Mouse (Mus musculus) spleen, postnatal 4 days (tissue): ENCODE data around the gene Uck1.
"Not testable (repeated sequence)": the region's sequence is repeated elsewhere in the genome, so short reads cannot be mapped to it uniquely, and the experiment has no call there.

Experiments used
- DNase-seq, 2 experiments: peaks; one replicate each; pipeline ENCODE4 v3.0.0; 2022; ENCODE audit warnings: low spot score in 2 of 2

The Uck1 gene

DNA sequence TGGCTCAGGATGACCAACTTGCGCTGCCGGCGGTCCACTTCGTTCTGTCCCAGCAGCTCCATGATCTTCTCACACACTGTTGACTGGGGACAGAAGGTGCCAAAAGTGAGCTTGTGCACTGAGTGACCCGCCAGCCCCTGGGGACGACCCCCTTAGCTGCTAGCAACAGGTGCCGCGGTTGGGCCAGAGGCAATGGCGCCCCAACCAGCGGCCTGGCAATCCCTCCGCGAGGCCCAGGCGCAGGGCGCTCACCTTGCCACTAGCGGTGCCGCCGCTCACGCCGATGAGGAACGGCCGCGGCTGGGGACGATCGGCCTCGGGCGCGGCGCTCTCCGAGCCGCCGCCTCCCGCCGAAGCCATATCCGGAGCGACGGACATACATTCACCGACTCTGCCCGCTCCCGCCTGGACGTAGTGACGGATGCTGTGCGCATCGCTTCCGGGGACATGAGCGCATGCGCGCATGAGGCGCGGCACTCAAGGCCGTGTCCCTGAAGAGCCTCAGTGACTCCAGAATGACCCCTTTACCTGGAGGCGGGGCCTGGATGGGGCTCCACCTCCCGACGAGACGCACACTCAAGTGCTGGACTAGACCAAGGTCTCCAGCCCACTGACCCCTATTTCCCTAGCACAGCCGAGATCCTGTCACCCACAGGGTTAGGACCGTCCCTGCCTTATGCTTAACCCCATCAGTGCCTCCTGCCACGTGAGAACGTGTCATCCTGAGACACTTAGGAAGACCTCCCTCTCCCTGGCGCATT is at the start of gene Uck1:
Gene Uck1, minus strand, starts transcription at position 503 of the 761 bp plus-strand sequence.
- peak; percentile 90 to 95 for DNase-seq

DNA sequence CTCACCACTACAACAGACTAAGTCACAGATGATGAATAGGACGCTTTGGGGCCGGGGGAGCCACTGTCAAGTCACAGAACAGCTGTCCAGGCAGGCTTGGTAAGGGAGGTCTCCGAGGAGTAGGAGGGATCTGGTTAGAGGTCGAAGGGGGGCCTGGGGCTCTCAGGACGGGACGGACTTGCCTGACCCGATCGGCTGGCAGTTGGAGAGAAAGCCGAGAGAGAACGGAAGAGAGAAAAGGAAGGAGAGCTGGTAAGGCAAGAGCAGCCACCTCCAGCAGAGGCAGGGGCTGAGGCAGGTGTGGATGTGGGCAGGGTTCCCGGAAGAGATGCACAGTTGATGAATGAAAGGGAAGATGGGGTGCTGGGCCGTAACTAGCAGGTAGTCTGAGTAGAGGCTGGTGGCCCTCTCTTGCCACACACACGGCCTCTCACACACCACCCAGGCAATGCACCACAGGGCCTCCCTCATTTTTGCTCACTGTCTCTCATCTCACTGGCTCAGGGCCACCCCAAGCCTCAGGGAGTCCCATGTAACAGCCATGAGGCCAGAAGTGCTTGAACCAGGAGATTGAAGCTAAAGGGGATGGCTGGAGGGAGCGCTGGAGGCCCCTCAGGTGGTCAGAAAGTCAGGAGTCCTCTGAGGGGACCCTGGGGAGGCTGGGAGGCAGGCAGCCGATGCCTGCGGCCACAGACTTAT is 49.1 kb upstream of the Uck1 start:
- no peak for DNase-seq

DNA sequence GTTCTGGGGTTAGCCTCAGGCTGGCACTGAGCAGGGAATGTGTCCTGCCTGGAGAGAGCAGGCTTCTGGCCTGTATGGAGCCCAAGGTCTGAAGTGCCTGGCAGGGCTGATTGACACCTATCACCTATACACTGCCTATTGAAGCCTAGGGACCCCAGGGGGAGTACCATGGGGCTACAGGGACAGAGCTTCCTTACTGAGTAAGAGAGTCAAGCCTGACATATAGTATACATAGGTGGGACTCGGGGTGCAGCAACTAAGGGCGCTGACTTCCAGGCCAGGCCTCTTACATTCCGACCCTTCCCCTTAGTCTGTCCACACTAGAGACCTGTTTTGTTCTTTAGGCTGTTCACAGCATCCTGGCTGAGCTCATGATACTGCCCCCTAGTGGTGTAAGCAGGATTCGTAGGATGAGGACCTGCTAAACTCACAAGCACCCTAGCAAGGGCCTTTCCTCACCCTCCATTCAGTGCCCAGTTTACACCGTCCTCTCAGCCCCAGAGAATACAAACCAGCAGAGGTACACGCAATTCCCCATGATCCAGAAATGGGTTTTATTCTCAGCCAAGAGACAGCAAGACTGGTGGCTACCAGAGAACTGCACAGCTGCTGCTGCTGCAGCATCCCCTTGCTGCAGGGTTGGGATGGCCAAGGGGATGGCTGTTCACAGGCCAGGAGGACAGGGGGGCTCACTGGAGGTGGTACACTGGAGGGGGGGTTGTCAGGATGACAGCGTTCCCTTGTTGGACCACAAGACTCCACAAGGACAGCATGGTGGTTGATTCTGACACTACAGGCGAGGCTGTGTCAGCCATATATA is 48.2 kb upstream of the Uck1 start:
- DNase-seq: peak; percentile 45 to 83

DNA sequence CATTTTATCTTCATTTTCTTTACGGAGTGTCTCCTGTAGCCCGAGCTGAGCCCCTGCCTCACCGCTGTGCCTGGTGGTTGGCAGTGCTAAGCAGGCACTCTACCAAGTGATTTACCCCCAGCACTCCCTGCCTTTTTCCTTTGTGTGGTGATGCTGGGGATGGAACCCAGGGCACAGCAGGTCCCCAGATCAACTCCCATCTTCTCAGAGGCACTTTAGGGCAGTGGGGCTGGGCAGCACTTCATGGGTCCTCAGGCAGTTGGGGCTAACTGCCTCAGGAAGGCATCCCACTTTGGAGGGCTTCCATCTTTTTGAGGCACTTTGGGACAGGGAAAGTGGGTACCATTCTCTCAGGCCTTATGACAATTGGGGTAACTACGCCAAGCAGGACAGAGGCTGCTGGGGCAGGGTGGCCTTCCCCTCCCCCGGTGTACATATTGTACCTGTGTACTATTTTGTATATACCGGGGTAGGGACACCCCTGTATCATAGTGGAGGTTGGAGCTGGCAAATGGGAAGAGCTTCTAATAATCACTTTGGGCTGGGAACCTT is 47.4 kb upstream of the Uck1 start:
- DNase-seq: no peak

DNA sequence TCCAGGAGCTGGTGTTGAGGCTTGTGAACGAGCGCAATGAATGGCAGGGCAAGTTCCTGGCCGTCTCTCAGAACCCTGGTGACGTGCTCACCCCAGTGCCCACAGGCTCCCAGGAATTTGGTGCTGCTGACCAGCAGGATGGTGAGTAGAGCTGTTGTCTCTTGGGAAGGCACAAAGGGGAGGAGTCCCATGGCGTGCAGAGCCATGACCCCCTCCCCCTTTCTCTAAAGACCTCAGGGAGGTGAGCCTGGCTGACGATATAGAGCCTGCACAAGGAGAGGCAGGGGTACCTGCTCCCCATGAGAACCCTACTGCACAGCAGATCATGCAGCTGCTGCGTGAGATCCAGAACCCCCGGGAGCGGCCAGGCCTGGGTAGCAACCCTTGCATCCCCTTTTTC is 46.2 kb upstream of the Uck1 start:
- no peak for DNase-seq

DNA sequence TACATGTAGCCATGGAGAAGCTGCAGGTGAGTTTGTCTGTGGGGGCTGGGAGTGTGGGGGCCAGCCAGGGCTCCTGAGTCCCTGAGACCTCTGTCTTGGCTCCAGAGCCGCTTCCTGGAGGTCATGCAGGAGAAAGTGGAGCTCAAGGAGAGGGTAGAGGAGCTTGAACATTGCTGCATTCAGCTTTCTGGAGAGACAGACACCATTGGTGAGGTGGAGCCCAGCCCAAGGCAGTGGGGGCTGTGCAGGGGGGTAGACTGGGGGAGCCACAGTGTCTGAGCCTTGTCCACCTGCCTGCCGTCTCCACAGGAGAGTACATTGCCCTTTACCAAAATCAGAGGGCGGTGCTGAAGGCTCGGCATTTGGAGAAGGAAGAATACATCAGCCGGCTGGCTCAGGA is 45.7 kb upstream of the Uck1 start:
- no peak for DNase-seq

DNA sequence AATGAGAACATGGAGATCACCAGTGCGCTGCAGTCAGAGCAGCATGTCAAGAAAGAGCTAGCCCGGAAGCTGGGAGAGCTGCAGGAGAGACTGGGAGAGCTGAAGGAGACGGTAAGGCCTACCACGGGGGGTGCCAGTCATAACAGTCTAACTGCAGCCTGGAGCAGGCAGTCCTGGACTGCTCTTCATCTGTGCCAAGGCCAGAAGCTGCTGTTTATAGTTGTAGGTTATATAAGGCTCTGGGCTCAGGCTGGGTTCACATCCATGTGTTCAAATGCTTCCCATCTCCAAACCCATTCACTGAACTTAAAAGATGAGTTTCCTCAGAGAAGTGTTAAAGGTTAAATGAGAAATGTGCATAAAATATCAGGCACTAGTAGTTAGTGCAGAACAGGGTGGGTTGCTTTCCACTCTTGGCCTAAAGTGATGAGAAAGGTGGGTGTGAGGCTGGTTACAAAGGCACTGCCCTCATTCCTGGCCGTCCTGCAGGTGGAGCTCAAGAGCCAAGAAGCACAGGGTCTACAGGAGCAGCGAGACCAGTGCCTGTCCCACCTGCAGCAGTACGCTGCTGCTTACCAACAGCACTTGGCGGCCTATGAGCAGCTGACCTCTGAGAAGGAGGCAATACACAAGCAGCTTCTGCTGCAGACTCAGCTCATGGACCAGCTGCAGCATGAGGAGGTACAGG is 44.3 kb upstream of the Uck1 start:
- peak; percentile 45 to 80 for DNase-seq

DNA sequence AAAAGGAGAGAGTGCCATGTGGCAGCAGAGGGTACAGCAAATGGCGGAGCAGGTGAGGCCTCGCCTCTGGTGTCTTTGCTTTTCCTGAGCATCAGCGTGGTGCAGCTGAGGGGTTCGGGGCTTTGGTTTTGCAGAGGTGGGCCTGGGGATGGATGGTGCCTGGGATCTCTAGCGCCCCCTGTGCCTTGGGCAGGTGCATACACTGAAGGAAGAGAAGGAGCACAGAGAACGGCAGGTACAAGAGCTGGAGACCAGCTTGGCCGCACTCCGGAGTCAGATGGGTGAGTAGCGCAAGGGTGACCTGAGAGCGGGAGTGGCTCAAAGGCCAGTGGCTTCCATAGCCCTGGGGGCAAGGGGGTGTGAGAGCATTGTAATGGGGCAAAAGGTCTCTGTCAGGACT is 43.0 kb upstream of the Uck1 start:
- no peak for DNase-seq

DNA sequence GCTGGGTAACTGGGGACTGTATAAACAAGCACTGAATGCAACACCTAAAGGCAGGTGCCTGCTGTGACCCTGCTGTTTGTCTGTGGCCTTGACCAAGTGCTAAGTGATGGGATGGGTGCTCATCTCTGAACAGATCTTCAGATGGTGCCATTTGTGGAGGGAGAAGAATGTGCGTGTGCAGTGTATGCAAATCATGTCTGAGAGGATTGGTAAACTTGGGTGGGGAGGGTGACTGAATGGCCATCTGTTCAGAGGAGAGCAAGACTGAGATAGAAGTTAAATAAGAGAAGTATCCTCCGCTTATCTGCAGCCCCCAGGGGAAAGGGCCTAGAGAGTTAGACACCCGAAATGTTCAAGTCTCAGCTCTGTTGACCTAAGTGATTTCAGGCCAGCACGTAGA is 39.5 kb upstream of the Uck1 start:
- no peak for DNase-seq

DNA sequence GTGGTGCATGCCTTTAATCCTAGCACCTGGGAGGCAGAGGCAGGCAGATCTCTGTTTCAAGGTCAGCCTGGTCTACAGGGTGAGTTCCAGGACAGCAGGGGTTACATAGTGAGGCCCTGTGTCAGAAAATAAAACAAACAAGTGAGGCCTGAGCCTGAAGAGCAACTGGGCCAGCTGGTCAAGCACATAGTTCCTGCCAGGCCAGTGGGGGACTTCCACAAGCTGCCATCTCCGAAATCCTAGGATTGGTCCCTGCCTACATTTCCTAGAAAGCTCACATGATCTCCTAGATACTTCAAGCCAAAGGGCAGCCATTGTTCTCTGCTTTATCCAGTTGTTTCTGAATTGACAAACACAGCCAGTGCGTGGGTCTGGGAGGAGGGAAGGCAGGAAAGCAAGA is 35.9 kb upstream of the Uck1 start:
- DNase-seq: not testable (repeated sequence)

DNA sequence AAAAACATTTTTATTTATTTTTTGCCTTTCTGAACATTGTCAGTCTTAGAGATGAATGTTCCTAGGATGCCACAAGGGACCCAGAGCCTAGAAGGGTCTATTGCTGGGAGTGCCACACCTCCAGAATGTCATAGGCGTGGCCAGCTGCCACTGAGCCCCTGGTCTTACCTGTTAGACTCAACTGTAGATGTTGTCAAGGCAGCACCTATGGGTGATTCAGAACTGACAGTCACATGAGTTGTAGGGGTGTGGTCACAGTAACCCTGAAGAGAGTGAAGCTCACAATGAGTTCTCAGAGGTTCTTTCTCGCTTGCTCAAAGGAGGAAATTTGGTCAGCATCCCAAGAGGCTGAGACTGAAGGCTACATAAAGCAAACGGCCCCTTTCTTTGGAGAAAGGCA is 35.3 kb upstream of the Uck1 start:
- no peak for DNase-seq

DNA sequence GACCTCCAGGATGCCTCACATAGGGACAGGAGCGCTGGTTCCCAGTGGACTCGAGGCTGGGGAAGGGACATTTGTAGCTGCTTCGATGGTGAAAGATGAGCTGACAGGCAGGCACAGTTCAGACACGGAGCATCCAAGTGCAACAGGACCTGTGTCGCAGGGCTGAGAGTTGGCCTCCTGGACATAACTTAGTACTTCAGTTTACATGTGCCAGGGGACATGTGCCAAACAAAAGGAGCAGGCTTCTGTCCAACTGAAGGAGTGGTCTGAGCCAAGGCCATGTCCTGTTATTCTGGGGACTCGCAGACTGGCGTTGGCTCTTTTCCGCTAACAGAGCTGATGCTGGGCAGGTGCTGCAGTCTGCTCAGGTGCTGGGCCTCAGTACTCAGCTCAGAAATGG is 34.4 kb upstream of the Uck1 start:
- DNase-seq: no peak

DNA sequence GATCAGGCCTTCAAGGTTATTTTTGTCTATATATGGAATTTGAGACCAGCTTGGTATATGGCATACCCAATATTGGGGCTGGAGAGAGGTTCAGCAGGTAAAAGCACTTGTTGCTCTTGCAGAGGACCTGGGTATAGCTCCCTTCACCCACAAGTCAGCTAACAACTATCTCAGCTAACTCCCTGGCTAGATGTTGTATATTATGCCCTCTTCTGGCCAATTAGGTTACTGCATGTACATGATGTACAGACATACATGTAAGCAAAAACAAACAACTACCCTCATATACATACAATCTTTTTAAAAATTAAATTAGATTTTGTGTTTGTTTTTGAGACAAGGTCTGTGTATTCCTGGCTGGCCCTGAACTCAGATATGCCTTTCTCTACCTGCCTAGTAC is 29.6 kb upstream of the Uck1 start:
- DNase-seq: no peak

DNA sequence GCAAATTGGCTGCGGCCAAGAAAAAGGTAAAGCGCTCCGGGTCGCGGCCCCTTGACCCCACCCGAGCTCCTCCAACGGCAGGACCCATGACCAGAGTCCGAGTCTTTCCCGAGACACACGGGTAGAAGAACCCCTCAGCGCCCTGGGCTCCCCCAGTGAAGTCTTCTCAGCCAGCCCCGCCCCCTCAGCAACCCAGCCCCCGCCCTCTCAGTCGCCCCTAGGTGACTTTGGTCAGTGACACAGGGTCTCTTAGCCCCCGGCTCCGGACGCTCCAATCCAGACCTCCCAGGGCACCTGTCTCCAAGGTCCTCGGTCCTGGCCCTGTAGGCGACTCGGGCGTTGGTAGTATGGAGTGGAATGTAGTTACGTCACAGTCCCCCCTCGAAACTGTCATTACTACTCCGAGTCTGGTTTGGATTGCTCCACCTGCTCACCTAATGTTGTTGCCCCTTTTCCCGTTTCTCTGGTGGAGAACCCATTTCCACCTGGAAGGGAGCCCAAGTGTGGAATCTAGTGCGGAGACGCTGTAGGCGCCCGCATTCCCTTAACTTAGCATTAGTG is 28.5 kb upstream of the Uck1 start:
- DNase-seq: no peak

DNA sequence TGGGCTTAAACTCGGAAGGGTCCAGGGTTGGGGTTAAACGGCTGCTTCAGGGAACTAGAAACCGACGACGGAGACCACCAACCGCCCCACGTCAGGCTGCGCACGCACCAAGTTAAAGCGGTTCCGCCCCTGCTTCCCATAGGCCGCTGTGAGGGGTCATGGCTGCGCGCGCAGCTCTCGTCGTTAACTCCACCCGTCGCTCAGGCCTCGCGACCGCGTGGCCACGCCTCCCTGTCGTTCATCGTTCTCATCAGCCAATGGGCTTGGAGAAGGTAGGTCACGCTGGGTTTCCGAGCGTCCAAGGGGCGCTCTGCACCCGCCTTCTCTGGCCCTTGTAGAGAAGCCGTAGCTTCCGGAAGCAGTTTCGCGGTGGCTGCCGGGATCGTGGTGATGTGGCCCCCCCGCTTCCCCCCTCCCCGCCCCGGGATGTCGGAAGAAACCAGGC is 28.0 kb upstream of the Uck1 start, which contains the start of gene Swi5:
Gene Swi5, minus strand, starts transcription at position 153 of the 445 bp plus-strand sequence.
- DNase-seq: peak; percentile 99 to 100

DNA sequence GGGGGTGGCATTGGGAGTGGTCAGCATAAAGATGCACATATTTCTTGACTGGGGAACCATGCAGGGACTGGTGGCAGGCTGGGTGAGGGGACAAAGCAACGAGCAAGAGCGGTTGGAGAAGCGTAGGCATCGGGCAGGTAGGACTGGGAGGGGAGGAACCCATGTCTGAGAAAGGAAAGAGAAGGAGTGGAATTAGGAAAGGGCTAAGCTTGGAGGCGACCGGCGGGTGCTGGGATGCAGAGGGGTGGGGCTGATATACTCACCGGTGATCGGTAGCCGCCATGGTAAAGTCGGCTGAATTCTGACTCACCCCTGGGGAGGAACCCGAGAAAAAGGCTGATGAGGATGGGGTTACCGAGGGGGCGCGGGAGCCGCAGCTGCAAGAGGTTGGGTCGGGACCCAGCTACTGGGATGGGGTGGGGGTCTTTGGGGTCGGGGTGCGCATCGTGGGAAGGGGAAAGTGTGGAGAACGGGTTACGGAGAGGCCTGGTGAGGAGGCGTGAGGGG is 27.4 kb upstream of the Uck1 start, which contains the start of gene Golga2:
Gene Golga2, plus strand, starts transcription at position 51 of the 507 bp plus-strand sequence.
- DNase-seq: peak; percentile 43 to 76

DNA sequence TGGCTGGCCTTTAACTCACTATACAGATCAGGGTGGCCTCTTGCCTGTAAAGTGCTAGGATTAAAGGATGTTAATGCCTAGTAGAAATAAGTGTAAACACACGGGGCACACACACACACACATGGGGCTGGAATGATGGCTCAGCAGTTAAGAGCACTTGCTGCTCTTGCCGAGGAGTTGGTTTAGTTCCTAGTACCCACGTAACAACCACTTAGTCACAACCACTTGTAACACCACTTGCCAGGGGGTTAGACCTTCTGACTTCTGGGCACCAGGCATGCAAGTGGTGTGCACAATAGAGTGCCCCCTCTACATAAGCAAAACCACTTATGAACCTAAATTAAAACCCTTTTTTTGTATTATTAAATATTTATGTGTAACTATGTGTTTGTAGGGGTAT is 24.0 kb upstream of the Uck1 start:
- DNase-seq: no peak

DNA sequence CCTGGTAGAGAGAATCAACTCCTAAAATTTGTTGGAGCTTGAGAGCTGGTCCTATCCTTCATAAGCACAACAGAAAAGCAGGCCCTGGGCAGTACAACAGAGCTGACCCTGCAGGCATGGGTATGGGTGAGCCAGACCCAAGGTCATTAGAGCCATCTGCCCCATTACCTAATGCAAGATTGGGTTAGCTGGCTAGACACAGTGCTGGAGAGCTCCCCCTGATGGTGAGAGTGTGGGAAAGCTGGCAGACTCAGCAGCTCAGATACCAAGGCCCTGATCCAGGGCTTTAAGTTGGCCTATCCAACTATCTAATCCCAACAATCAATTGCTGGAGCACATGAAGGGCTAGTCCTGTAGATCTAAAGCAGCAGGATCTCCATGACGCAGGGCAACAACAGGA is 22.8 kb upstream of the Uck1 start:
- peak; percentile 56 to 79 for DNase-seq

DNA sequence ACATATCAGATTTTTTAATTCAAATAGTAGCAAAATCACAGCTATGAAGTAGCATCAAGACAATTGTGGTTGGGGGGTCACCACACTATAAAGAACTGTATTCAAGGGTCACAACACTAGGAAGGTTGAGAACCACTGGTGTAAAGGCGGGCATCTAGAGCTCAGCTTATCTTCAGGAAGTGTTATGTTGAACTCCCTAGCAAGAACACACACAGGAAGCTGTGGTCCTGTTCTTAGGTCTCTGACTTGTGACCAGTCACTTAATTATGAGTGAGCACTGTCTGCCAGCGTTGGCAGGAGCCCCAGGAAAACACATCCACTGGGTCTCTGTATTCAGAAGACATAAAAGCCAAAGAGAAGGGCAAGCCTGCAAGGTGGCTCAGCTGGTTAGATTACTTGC is 22.3 kb upstream of the Uck1 start:
- DNase-seq: no peak

DNA sequence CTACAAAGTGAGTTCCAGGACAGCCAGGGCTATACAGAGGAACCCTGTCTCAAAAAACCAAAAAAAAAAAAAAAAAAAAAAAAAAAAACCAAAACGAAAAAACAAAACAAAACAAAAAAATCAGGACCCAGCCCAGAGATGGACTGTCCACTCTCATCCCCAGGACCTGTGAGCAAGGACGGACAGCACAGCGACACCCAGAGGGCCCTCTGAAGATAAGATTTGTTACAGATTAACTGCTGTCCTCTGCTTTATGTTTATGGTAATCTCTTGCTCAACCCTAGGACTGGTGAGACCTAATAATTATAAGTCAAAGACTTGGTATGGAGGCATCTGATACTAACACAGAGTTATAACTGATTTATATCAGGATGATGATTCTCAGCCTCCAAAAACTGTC is 15.9 kb upstream of the Uck1 start:
- no peak for DNase-seq

DNA sequence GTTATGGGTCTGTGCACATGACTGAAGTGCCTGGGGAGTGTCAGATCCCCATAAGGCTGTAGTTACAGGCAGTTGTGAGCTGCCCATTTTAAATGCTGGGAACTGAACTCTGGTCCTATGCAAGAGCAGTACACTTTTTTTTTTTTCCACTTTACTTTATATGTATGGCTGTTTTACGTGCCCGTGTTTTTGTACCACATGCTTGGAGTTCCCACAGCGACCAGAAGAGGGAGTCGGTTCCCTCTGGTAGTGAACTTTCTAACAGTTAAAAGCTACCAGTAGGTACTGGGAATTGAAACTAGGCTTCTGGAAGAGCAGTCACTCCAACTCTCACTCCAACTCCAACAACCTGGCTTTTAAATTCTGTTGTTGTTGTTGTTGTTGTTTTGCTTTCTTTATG is 676 bp upstream of the Uck1 start:
- DNase-seq: peak; percentile 78 to 88
